ENCODE assay signal across 16 mouse cellular contexts in the genomic region with DNA sequence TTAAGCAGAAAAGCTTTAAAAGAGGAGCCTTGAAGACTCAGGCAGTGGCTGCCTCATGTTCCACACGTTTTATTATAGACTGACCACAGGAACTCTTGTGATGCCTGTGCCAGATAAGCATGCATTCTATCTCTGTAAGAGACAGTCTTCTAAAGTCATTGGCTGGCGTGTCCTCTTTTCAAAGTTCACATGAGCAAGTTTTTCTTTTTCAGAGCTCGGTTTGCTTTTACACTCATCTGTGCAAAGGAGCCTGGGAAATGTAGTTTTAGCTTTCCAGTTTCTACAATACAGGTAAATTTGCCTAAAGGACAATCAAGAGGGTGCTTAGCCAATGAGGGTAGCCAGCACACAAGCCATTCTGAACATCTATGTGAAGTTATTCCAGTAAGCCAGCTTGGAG.
"Had no signal": no experiment of that assay in that cellular context is flagged by ENCODE, and none has a peak within 500 bp of the region (broad histone marks: within the 10 kb centered on the region; RNA-seq: fewer than 3 reads in every experiment).

No protein-coding gene starts in this region.

- H3K4me3 ChIP-seq: left cerebral cortex, adult 2 months; limb, embryonic 10.5 days; liver, embryonic 13.5 days; lung, embryonic 15.5 days; megakaryocyte, embryonic 14.5 days; midbrain, embryonic 12.5 days; neural tube, embryonic 15.5 days had no signal

- H3K9ac ChIP-seq: liver, embryonic 13.5 days; liver, postnatal 0 days; lung, embryonic 15.5 days; midbrain, embryonic 12.5 days; neural tube, embryonic 15.5 days had no signal

- H3K27me3 ChIP-seq: liver, embryonic 13.5 days; lung, embryonic 15.5 days; megakaryocyte, embryonic 14.5 days; midbrain, embryonic 12.5 days; neural tube, embryonic 15.5 days had no signal

- H3K27ac ChIP-seq: left cerebral cortex, adult 2 months; limb, embryonic 10.5 days; liver, embryonic 13.5 days; lung, embryonic 15.5 days; macrophage; midbrain, embryonic 12.5 days; neural tube, embryonic 15.5 days had no signal

- H3K36me3 ChIP-seq: limb, embryonic 10.5 days; liver, embryonic 13.5 days; lung, embryonic 15.5 days; midbrain, embryonic 12.5 days; neural tube, embryonic 15.5 days had no signal

- H3K4me2 ChIP-seq: liver, embryonic 13.5 days; lung, embryonic 15.5 days; midbrain, embryonic 12.5 days; neural tube, embryonic 15.5 days had no signal

- H3K9me3 ChIP-seq: limb, embryonic 10.5 days; liver, embryonic 13.5 days; lung, embryonic 15.5 days; megakaryocyte, embryonic 14.5 days; midbrain, embryonic 12.5 days; neural tube, embryonic 15.5 days had no signal

- DNase-seq: kidney, adult 18-20 months; kidney, postnatal 10 days; kidney, postnatal 4 days; liver, embryonic 13.5 days; liver, postnatal 0 days; lung, postnatal 14 days; right cerebral cortex, adult 18-20 months; thymus, adult 18-20 months; thymus, postnatal 14 days had no signal

- H3K4me1 ChIP-seq: liver, embryonic 13.5 days; lung, embryonic 15.5 days; neural tube, embryonic 15.5 days had no signal
